Mouse (Mus musculus) forebrain, embryonic 16.5 days (tissue): ENCODE measurements at regions not wholly inside any gene's neighbourhood (a gene's known extent, or its start where the extent isn't known, plus 50 kb on each side); places are given as distances from the start of the nearest gene placed in this dataset.

Source experiments
- ATAC-seq: fragments of 200-750 bp; cut with Nextera tagmentation; 2 replicates; pipeline ENCODE4 v1.8.0; 2017; ENCODE audit warnings: mild to moderate bottlenecking, moderate library complexity
- H3K27ac ChIP-seq: fragments of 300-500 bp; sonication (generic); 2 replicates; pipeline ENCODE4 v1.5.1; 2014; ENCODE audit warnings: low read length, control low read depth
- H3K27me3 ChIP-seq: fragments of 300-500 bp; sonication (generic); replicated peaks from 2 replicates; pipeline ENCODE4 v1.6.1; 2014; ENCODE audit warnings: low read length; ENCODE audit not compliant: control insufficient read depth, insufficient read depth
- H3K36me3 ChIP-seq: fragments of 300-500 bp; sonication (generic); 2 replicates; pipeline ENCODE4 v1.6.1; 2014; ENCODE audit not compliant: control insufficient read depth, insufficient read depth
- H3K4me1 ChIP-seq: fragments of 300-500 bp; sonication (generic); replicated peaks from 2 replicates; pipeline ENCODE4 v1.6.1; 2014; ENCODE audit warnings: low read length; ENCODE audit not compliant: control insufficient read depth, insufficient read depth
- H3K4me2 ChIP-seq: fragments of 300-500 bp; sonication (generic); 2 replicates; pipeline ENCODE4 v1.6.1; 2014; ENCODE audit warnings: mild to moderate bottlenecking, low read length, control low read depth
- H3K4me3 ChIP-seq: fragments of 300-500 bp; sonication (generic); replicated peaks from 2 replicates; pipeline ENCODE4 v1.5.1; 2014; ENCODE audit warnings: mild to moderate bottlenecking, low read length, control low read depth
- H3K9ac ChIP-seq: fragments of 300-500 bp; sonication (generic); replicated peaks from 2 replicates; pipeline ENCODE4 v1.6.1; 2014; ENCODE audit warnings: low read depth, low read length, control low read depth
- H3K9me3 ChIP-seq: fragments of 300-500 bp; sonication (generic); 2 replicates; pipeline ENCODE4 v1.6.1; 2016; ENCODE audit warnings: low read length; ENCODE audit not compliant: control insufficient read depth
- WGBS: fragments of 180-500 bp; shearing (Covaris S2); extraction: QIAGEN DNeasy Blood & Tissue Kit; methylation state at CpG from one replicate; pipeline ENCODE4 v1.1.7; 2014; 5-methylcytosine and 5-hydroxymethylcytosine counted together

GRCm38 (mm10) chrX:166645713-166646112 lies 60.2 kb upstream of the Egfl6 start:
- peak; percentile 82 for ATAC-seq
- Histone ChIP-seq H3K4me1 (no peaks in the 10 kb centered on the region), H3K27me3 (no peaks in the 10 kb centered on the region; the same call in 1 of the 2 replicates), H3K9me3 (no peaks in the 10 kb centered on the region), H3K27ac (no peak overlapping the region), H3K4me3 (no peak overlapping the region), H3K36me3 (no peaks in the 10 kb centered on the region), H3K9ac (no peak overlapping the region), H3K4me2 (no peak overlapping the region)
- 61% methylated on average over 7 of the region's 7 CpGs for WGBS

- no peaks in the 10 kb centered on the region for H3K36me3 ChIP-seq
- H3K4me2 ChIP-seq, result no peak overlapping the region
- no peak overlapping the region for H3K4me3 ChIP-seq
- H3K27me3 ChIP-seq, result no peaks in the 10 kb centered on the region; the same call in 1 of the 2 replicates
- WGBS, result 34% methylated on average over 3 of the region's 3 CpGs
- no peak overlapping the region for H3K27ac ChIP-seq
- H3K9ac ChIP-seq, result no peak overlapping the region
- no peaks in the 10 kb centered on the region for H3K4me1 ChIP-seq
- no peak for ATAC-seq
- H3K9me3 ChIP-seq, result no peaks in the 10 kb centered on the region
Observed at GRCm38 (mm10) chrX:166641256-166641655, 55.7 kb upstream of the Egfl6 start.

- Histone ChIP-seq H3K9ac (no peak overlapping the region), H3K9me3 (no peaks in the 10 kb centered on the region), H3K36me3 (no peaks in the 10 kb centered on the region), H3K27me3 (no peaks in the 10 kb centered on the region; the same call in 1 of the 2 replicates), H3K4me2 (no peak overlapping the region), H3K4me1 (no peaks in the 10 kb centered on the region), H3K27ac (no peak overlapping the region), H3K4me3 (no peak overlapping the region)
- ATAC-seq, result no peak
- 74% methylated on average over 1 of the region's 1 CpGs for WGBS
Observed at GRCm38 (mm10) chrX:166640258-166640657, 54.7 kb upstream of the Egfl6 start.
